Mouse (Mus musculus): ENCODE data around the gene Fras1. TPM values are rescaled to one million over a fixed set of nuclear protein-coding genes. Genes with fewer than 3 reads are reported as not detected.

Fras1 gene
- polyA plus RNA-seq, 1 experiment from 2014 or later: 30.5 TPM

DNA sequence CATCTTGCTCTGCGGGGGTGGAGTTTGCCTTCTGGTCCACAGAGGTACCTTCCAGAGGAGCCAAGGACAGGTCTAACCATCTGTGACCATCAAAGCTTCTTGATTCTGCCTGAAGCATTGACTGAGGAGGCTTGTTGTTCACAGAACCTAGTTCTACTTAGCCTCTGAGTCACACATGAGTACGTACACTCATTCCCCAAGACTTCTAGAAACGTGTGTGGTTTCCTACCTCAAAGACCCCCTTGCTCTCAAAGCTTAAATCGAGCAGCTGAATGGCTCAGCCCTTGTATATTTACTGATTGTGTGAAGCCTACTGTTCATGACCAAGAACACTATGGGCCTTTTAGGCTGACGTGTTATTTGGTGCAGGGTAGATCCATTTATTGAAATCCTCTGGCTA is 344.8 kb downstream of the Fras1 start:
- ATAC-seq (ENCODE audit: insufficient read depth) (no peak), DNase-seq (no peak)
- H3K4me3 ChIP-seq (ENCODE audit: low read depth, low read length): no peak overlapping the region
- 91% methylated on average over 5 of the region's 5 CpGs for WGBS
- no peaks in the 10 kb centered on the region for H3K4me1 ChIP-seq (ENCODE audit: insufficient read depth)
- H3K9ac ChIP-seq: no peak overlapping the region
- peaks cover 5% of the 10 kb centered on the region; the same call in 1 of the 2 replicates for H3K36me3 ChIP-seq (ENCODE audit: insufficient read depth)
- H3K27ac ChIP-seq (ENCODE audit: low read depth): no peak overlapping the region
- H3K27me3 ChIP-seq (ENCODE audit: insufficient read depth, low read length): no peaks in the 10 kb centered on the region
- no peak for TF ChIP-seq CTCF (IDR thresholded peaks at IDR 0.05; ENCODE audit: low read depth)
- H3K9me3 ChIP-seq (ENCODE audit: low read depth, low read length): no peaks in the 10 kb centered on the region
- no peak overlapping the region for H3K4me2 ChIP-seq

- H3K27ac ChIP-seq (ENCODE audit: low read depth): no peak overlapping the region
- H3K27me3 ChIP-seq (ENCODE audit: insufficient read depth, low read length): no peaks in the 10 kb centered on the region
- no peak overlapping the region for H3K4me3 ChIP-seq (ENCODE audit: low read depth, low read length)
- WGBS: 85% methylated on average over 5 of the region's 5 CpGs
- ATAC-seq (ENCODE audit: insufficient read depth) (no peak), DNase-seq (no peak)
- H3K9ac ChIP-seq: no peak overlapping the region
- no peak for TF ChIP-seq CTCF (IDR thresholded peaks at IDR 0.05; ENCODE audit: low read depth)
- peaks cover 5% of the 10 kb centered on the region; the same call in 1 of the 2 replicates for H3K36me3 ChIP-seq (ENCODE audit: insufficient read depth)
- no peaks in the 10 kb centered on the region for H3K4me1 ChIP-seq (ENCODE audit: insufficient read depth)
- no peak overlapping the region for H3K4me2 ChIP-seq
- no peaks in the 10 kb centered on the region for H3K9me3 ChIP-seq (ENCODE audit: low read depth, low read length)
These were observed 345.5 kb downstream of the Fras1 start for GRCm38 (mm10) chr5:96719221-96719620.

DNA sequence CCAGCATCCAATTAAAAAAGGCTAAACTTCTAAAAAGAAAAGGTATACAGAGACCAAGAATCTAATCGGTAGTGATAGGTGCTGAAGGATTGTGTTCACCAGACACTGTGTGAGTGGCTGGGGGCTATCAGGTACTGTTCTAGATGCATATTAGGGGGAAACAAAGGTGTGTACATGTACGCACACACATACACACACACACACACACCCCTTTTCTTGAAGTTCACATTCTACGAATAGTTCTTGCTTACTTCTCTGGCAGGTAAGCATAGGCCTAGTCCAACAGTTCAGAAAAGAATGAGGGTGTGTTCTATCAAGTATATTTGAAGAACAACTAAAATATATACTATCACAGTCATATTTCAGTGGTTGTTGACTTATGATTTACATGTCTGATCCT is 348.9 kb downstream of the Fras1 start:
- Histone ChIP-seq H3K36me3 (ENCODE audit: insufficient read depth) (peaks cover 8% of the 10 kb centered on the region; the same call in 1 of the 2 replicates), H3K4me2 (no peak overlapping the region), H3K9ac (no peak overlapping the region), H3K27me3 (ENCODE audit: insufficient read depth, low read length) (no peaks in the 10 kb centered on the region), H3K4me1 (ENCODE audit: insufficient read depth) (no peaks in the 10 kb centered on the region), H3K9me3 (ENCODE audit: low read depth, low read length) (no peaks in the 10 kb centered on the region), H3K27ac (ENCODE audit: low read depth) (no peak overlapping the region), H3K4me3 (ENCODE audit: low read depth, low read length) (no peak overlapping the region)
- ATAC-seq (ENCODE audit: insufficient read depth): no peak
- no peak for DNase-seq
- WGBS: 69% methylated on average over 3 of the region's 3 CpGs
- TF ChIP-seq CTCF (IDR thresholded peaks at IDR 0.05; ENCODE audit: low read depth): no peak

DNA sequence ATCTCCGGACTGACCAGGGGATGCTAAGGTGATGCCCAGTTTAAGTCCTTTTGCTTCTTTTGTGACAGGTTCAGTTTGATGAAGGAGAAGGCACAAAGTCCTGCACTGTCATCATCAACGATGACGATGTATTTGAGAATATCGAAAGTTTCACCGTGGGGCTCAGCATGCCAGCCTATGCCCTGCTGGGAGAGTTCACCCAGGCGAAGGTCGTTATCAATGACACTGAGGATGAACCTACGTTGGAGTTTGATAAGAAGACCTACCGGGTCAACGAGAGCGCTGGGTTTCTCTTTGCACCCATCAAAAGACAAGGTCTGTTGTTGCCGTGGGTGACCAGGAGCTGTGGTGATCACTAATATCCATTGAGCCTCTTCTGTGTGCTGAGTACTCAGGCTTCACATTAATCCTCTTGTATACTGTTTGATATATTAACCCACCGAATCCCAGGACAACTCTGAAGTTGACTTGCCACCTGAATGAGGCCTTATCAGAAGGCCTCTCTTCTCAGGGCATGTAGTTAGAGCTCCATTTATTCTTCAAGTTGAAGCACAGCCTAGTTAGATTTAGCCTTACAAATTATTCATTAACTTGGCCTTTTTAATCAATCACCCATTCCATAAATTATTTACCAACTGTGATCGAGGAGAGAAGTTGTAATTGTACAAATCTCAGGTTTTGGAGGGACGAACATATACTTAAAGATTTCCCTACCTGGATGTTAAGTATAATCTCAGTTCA is 365.6 kb downstream of the Fras1 start:
- no peak overlapping the region for H3K9ac ChIP-seq
- H3K4me2 ChIP-seq: no peak overlapping the region
- H3K4me1 ChIP-seq (ENCODE audit: insufficient read depth): no peaks in the 10 kb centered on the region
- H3K27me3 ChIP-seq (ENCODE audit: insufficient read depth, low read length): no peaks in the 10 kb centered on the region
- no peak for TF ChIP-seq CTCF (IDR thresholded peaks at IDR 0.05; ENCODE audit: low read depth)
- DNase-seq (no peak), ATAC-seq (ENCODE audit: insufficient read depth) (no peak)
- H3K27ac ChIP-seq (ENCODE audit: low read depth): no peak overlapping the region
- 80% methylated on average over 15 of the region's 15 CpGs for WGBS
- H3K9me3 ChIP-seq (ENCODE audit: low read depth, low read length): no peaks in the 10 kb centered on the region
- H3K36me3 ChIP-seq (ENCODE audit: insufficient read depth): 0 out of 2 replicates have a peak, but pooled peaks cover 10% of the 10 kb centered on the region
- no peak overlapping the region for H3K4me3 ChIP-seq (ENCODE audit: low read depth, low read length)

DNA sequence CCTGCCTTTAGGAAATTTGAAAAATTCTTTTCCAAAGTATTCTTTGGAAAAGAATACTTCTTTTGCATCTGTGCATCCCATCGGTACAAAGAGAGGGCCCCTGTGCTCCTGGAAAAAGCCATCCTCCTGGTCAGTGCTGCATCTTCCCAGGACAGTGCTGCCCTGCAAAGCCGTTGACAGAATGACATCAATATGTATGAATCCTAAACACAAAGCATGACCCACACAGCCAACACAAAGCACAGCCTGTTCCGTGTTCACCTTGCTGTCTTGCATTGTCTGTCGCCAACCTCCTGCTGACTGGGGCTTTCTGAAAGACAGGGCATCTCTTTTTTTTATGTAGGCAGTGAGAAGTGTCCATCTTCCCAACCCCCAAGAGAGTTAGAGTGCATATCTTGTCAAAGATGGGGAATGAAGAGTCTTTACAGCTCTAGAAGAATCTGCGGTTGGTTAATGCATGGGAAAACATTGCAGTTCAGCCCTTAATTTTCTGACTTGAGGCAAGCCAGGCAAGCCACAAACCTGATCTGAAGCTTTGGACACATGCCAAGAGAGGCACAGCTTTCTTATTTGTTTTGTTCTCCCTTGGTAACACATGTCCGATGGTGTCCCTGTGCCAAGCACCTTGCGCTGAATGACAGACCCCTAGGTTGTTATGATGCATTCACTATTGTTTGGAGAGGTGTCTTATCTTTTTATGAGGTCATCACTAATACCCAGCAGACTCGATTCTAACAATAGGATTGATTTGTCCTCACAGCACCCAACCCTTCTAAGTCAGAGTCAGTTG is 373.6 kb downstream of the Fras1 start:
- Histone ChIP-seq H3K4me3 (ENCODE audit: low read depth, low read length) (no peak overlapping the region), H3K4me2 (no peak overlapping the region), H3K27ac (ENCODE audit: low read depth) (no peak overlapping the region), H3K36me3 (ENCODE audit: insufficient read depth) (no peaks in the 10 kb centered on the region), H3K4me1 (ENCODE audit: insufficient read depth) (no peaks in the 10 kb centered on the region), H3K27me3 (ENCODE audit: insufficient read depth, low read length) (no peaks in the 10 kb centered on the region), H3K9me3 (ENCODE audit: low read depth, low read length) (no peaks in the 10 kb centered on the region), H3K9ac (no peak overlapping the region)
- 80% methylated on average over 8 of the region's 8 CpGs for WGBS
- DNase-seq (peak; percentile 13), ATAC-seq (ENCODE audit: insufficient read depth) (no peak)
- TF ChIP-seq CTCF (IDR thresholded peaks at IDR 0.05; ENCODE audit: low read depth): no peak

DNA sequence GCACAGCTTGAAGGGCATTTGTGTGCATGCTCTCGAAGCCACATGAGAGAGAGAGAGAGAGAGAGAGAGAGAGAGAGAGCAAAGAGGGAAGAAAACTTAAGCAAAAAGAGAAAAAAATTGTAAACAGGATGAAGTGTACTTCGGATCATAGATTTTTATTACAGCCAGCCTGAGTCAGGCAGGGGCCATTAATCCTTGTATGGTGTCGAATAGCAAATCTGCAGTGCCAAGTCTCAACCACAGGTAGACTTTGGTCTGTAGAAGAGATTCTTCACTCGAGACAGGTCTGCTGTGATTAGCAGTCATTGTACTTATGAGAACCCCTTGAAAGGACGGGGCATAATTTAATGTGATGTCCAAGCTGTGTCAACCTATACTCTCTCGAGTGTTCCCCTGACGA is 383.9 kb downstream of the Fras1 start:
- DNase-seq (no peak), ATAC-seq (ENCODE audit: insufficient read depth) (no peak)
- 83% methylated on average over 7 of the region's 7 CpGs for WGBS
- no peak overlapping the region for H3K27ac ChIP-seq (ENCODE audit: low read depth)
- no peak for TF ChIP-seq CTCF (IDR thresholded peaks at IDR 0.05; ENCODE audit: low read depth)
- H3K9me3 ChIP-seq (ENCODE audit: low read depth, low read length): no peaks in the 10 kb centered on the region
- no peaks in the 10 kb centered on the region for H3K4me1 ChIP-seq (ENCODE audit: insufficient read depth)
- H3K36me3 ChIP-seq (ENCODE audit: insufficient read depth): peaks cover 20% of the 10 kb centered on the region; the same call in 1 of the 2 replicates
- H3K4me2 ChIP-seq: no peak overlapping the region
- H3K27me3 ChIP-seq (ENCODE audit: insufficient read depth, low read length): no peaks in the 10 kb centered on the region
- no peak overlapping the region for H3K9ac ChIP-seq
- no peak overlapping the region for H3K4me3 ChIP-seq (ENCODE audit: low read depth, low read length)

DNA sequence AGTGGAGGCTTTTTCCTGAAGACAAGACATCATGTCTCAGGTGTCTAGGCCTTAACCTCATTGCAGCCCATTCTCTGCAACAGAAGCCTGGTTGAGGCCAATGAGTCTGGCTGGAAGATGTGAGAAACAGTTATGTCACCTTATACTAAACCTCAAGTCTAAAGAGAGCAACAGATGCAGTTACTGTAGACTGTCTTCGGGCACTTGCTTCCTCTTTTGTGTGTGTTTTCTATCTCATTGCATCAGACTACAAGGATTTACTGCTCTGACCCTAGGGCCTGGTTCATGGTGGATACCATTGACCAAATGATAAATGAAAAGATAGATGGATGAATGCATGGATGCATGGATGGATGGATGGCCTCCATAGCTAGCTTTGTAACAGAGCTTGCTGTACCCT is 388.3 kb downstream of the Fras1 start:
- H3K9me3 ChIP-seq (ENCODE audit: low read depth, low read length): no peaks in the 10 kb centered on the region
- no peak for TF ChIP-seq CTCF (IDR thresholded peaks at IDR 0.05; ENCODE audit: low read depth)
- H3K9ac ChIP-seq: no peak overlapping the region
- WGBS: 80% methylated on average over 1 of the region's 1 CpGs
- H3K4me2 ChIP-seq: no peak overlapping the region
- H3K36me3 ChIP-seq (ENCODE audit: insufficient read depth): peaks cover 20% of the 10 kb centered on the region; the same call in 1 of the 2 replicates
- no peaks in the 10 kb centered on the region for H3K27me3 ChIP-seq (ENCODE audit: insufficient read depth, low read length)
- DNase-seq: no peak
- H3K4me1 ChIP-seq (ENCODE audit: insufficient read depth): no peaks in the 10 kb centered on the region
- H3K4me3 ChIP-seq (ENCODE audit: low read depth, low read length): no peak overlapping the region
- no peak for ATAC-seq (ENCODE audit: insufficient read depth)
- no peak overlapping the region for H3K27ac ChIP-seq (ENCODE audit: low read depth)

Data from lung, embryonic 14.5 days (tissue).